Mouse (Mus musculus) CH12.LX (cell line): ENCODE measurements around the gene Prrxl1.

Experiments
- CHD1 ChIP-seq: IDR thresholded peaks from 2 replicates; pipeline ENCODE4 v1.6.1; 2012; ENCODE audit warnings: low read depth, low read length, improper control_type of control experiment, inconsistent platforms
- CTCF ChIP-seq, 2 experiments: IDR thresholded peaks in 1 of 2; conservative IDR thresholded peaks in 1 of 2; 2 replicates each; pipeline ENCODE4 v1.5.1; 2011 to 2012; ENCODE audit warnings: low read depth in 2 of 2, low read length in 2 of 2, improper control_type of control experiment in 1 of 2, inconsistent platforms in 1 of 2, mild to moderate bottlenecking in 1 of 2, moderate library complexity in 1 of 2
- EP300 ChIP-seq: IDR thresholded peaks from 2 replicates; pipeline ENCODE4 v1.6.1; 2011; ENCODE audit warnings: low read length, improper control_type of control experiment
- ETS1 ChIP-seq: conservative IDR thresholded peaks from 2 replicates; pipeline ENCODE4 v1.6.1; 2012; ENCODE audit warnings: low read depth, mild to moderate bottlenecking, inconsistent platforms, low read length, improper control_type of control experiment, moderate library complexity
- NRF1 ChIP-seq: IDR thresholded peaks from 2 replicates; pipeline ENCODE4 v1.6.1; 2014; ENCODE audit warnings: low read depth, mild to moderate bottlenecking, inconsistent platforms, low read length, improper control_type of control experiment, moderate library complexity
- POLR2A ChIP-seq: IDR thresholded peaks from 2 replicates; pipeline ENCODE4 v1.6.1; 2011; ENCODE audit warnings: low read depth, mild to moderate bottlenecking, improper control_type of control experiment, low read length
- ZMIZ1 ChIP-seq: IDR thresholded peaks from 2 replicates; pipeline ENCODE4 v1.6.1; 2012; ENCODE audit warnings: low read depth, mild to moderate bottlenecking, inconsistent platforms, low read length, improper control_type of control experiment

GRCm38 (mm10) chr14:32697774-32698173, 98.6 kb downstream of the Prrxl1 start:
- TF ChIP-seq CTCF (conservative IDR thresholded peaks at IDR 0.05 in 1 of 2, IDR thresholded peaks at IDR 0.05 in 1 of 2; ENCODE audit: low read depth in 2 of 2, low read length in 2 of 2) (no peak), POLR2A (no peak), CHD1 (no peak), ZMIZ1 (no peak), NRF1 (no peak), EP300 (no peak), ETS1 (no peak)
